21 mouse cellular contexts compared by ENCODE assay signal in genomic region chr14:78117268-78117667, GRCm38 (mm10). TPM values are rescaled to one million over a fixed set of nuclear protein-coding genes. Genes with fewer than 3 reads are reported as not detected.
A peak's percentile ranks its signal among the peaks of the same experiment; 100 is the strongest.
DNase-seq lines count a peak whose midpoint lies in the region; ATAC-seq and TF ChIP-seq lines count a peak whose summit lies in the region.
"Had no signal": no experiment of that assay in that cellular context is flagged by ENCODE, and none has a peak within 500 bp of the region (broad histone marks: within the 10 kb centered on the region; RNA-seq: fewer than 3 reads in every experiment).

No protein-coding gene starts in this region.

- peak; percentile 76 for DNase-seq in forebrain, embryonic 14.5 days (ENCODE audit: low spot score)
- DNase-seq in forebrain, postnatal 0 days = no peak
- DNase-seq in testis, postnatal 10 days (ENCODE audit: low spot score) = no peak
- no peak for DNase-seq in frontal cortex, adult 2 months (ENCODE audit: extremely low spot score in 1 of 2, low spot score in 1 of 2)
- DNase-seq: adrenal gland, adult 2 months; adrenal gland, postnatal 10 days; adrenal gland, postnatal 25 days; cerebellum, adult 11-12 months; cerebellum, adult 2 months; cerebellum, adult 9-10 months; cerebellum, postnatal 10 days; cerebellum, postnatal 25 days had no signal

- ATAC-seq in forebrain, embryonic 14.5 days = peak; percentile 76; the same call in 1 of the 2 replicates
- ATAC-seq in forebrain, postnatal 0 days = no peak
- peak; percentile 85 for ATAC-seq in forebrain, embryonic 16.5 days
- no peak; the same call in 1 of the 2 replicates for ATAC-seq in forebrain, embryonic 12.5 days (ENCODE audit: low FRiP score)

- no peak for TF ChIP-seq CTCF in forebrain, postnatal 0 days (IDR thresholded peaks at IDR 0.05; ENCODE audit: low read depth)
- no peak for TF ChIP-seq CTCF in testis, adult 2 months (IDR thresholded peaks at IDR 0.05; ENCODE audit: control insufficient read depth, insufficient read depth, insufficient replicate concordance, low read depth, low read length)

- no peaks in the 10 kb centered on the region for H3K36me3 ChIP-seq in forebrain, embryonic 14.5 days (ENCODE audit: control insufficient read depth, insufficient read depth, low read length)
- H3K36me3 ChIP-seq in forebrain, postnatal 0 days (ENCODE audit: insufficient read depth) = no peaks in the 10 kb centered on the region
- H3K36me3 ChIP-seq in forebrain, embryonic 16.5 days (ENCODE audit: control insufficient read depth, insufficient read depth) = no peaks in the 10 kb centered on the region
- H3K36me3 ChIP-seq in forebrain, embryonic 12.5 days (replicated peaks) = no peaks in the 10 kb centered on the region
- no peaks in the 10 kb centered on the region for H3K36me3 ChIP-seq in testis, adult 2 months (ENCODE audit: control insufficient read depth, insufficient read depth, low read length)
- H3K36me3 ChIP-seq: embryonic facial prominence, embryonic 10.5 days; embryonic facial prominence, embryonic 12.5 days had no signal

- no peak overlapping the region for H3K9ac ChIP-seq in forebrain, embryonic 14.5 days (ENCODE audit: low read length)
- H3K9ac ChIP-seq in forebrain, postnatal 0 days = no peak overlapping the region
- no peak overlapping the region for H3K9ac ChIP-seq in forebrain, embryonic 16.5 days (replicated peaks; ENCODE audit: low read depth, low read length)
- no peak overlapping the region for H3K9ac ChIP-seq in forebrain, embryonic 12.5 days
- H3K9ac ChIP-seq: embryonic facial prominence, embryonic 12.5 days had no signal

- H3K9me3 ChIP-seq in forebrain, embryonic 14.5 days (replicated peaks; ENCODE audit: control insufficient read depth, low read length) = 0 out of 2 replicates have a peak, but pooled peaks cover 4% of the 10 kb centered on the region
- no peaks in the 10 kb centered on the region for H3K9me3 ChIP-seq in forebrain, postnatal 0 days (ENCODE audit: low read length)
- peaks cover 5% of the 10 kb centered on the region for H3K9me3 ChIP-seq in forebrain, embryonic 16.5 days (ENCODE audit: control insufficient read depth, low read length)
- H3K9me3 ChIP-seq in forebrain, embryonic 12.5 days = no peaks in the 10 kb centered on the region
- H3K9me3 ChIP-seq: embryonic facial prominence, embryonic 12.5 days had no signal

- H3K27me3 ChIP-seq in forebrain, embryonic 14.5 days (replicated peaks; ENCODE audit: control insufficient read depth, insufficient read depth, low read length) = no peaks in the 10 kb centered on the region
- H3K27me3 ChIP-seq in forebrain, postnatal 0 days (ENCODE audit: insufficient read depth, low read length) = no peaks in the 10 kb centered on the region
- H3K27me3 ChIP-seq in forebrain, embryonic 16.5 days (replicated peaks; ENCODE audit: control insufficient read depth, insufficient read depth, low read length) = no peaks in the 10 kb centered on the region
- no peaks in the 10 kb centered on the region; the same call in 1 of the 2 replicates for H3K27me3 ChIP-seq in forebrain, embryonic 12.5 days
- H3K27me3 ChIP-seq in testis, adult 2 months (ENCODE audit: control insufficient read depth, insufficient read depth, low read length) = no peaks in the 10 kb centered on the region
- H3K27me3 ChIP-seq: embryonic facial prominence, embryonic 12.5 days had no signal

- no peak overlapping the region for H3K4me2 ChIP-seq in forebrain, embryonic 14.5 days (ENCODE audit: low read length)
- no peak overlapping the region for H3K4me2 ChIP-seq in forebrain, postnatal 0 days (ENCODE audit: low read depth)
- no peak overlapping the region for H3K4me2 ChIP-seq in forebrain, embryonic 16.5 days (ENCODE audit: low read length)
- no peak overlapping the region for H3K4me2 ChIP-seq in forebrain, embryonic 12.5 days
- H3K4me2 ChIP-seq: embryonic facial prominence, embryonic 12.5 days had no signal

- H3K4me3 ChIP-seq in forebrain, embryonic 14.5 days (ENCODE audit: low read depth, low read length) = no peak overlapping the region
- H3K4me3 ChIP-seq in forebrain, postnatal 0 days (ENCODE audit: low read depth, low read length) = no peak overlapping the region
- no peak overlapping the region for H3K4me3 ChIP-seq in forebrain, embryonic 16.5 days (replicated peaks; ENCODE audit: low read length)
- no peak overlapping the region for H3K4me3 ChIP-seq in forebrain, embryonic 12.5 days (replicated peaks)
- peak overlapping the region; percentile 40; the same call in 1 of the 2 replicates for H3K4me3 ChIP-seq in testis, adult 2 months (ENCODE audit: control insufficient read depth, low read depth, low read length)
- H3K4me3 ChIP-seq: embryonic facial prominence, embryonic 10.5 days; embryonic facial prominence, embryonic 12.5 days had no signal

- H3K4me1 ChIP-seq in forebrain, embryonic 14.5 days (ENCODE audit: control insufficient read depth, insufficient read depth, low read length) = peaks cover 8% of the 10 kb centered on the region
- H3K4me1 ChIP-seq in forebrain, postnatal 0 days (ENCODE audit: insufficient read depth) = no peaks in the 10 kb centered on the region; the same call in 1 of the 2 replicates
- peaks cover 13% of the 10 kb centered on the region for H3K4me1 ChIP-seq in forebrain, embryonic 16.5 days (replicated peaks; ENCODE audit: control insufficient read depth, insufficient read depth, low read length)
- peaks cover 19% of the 10 kb centered on the region for H3K4me1 ChIP-seq in forebrain, embryonic 12.5 days
- H3K4me1 ChIP-seq in testis, adult 2 months (ENCODE audit: control insufficient read depth, insufficient read depth, low read length) = peaks cover 4% of the 10 kb centered on the region
- H3K4me1 ChIP-seq: embryonic facial prominence, embryonic 12.5 days had no signal

- 23% methylated on average over 2 of the region's 2 CpGs for WGBS in forebrain, embryonic 14.5 days
- WGBS in forebrain, postnatal 0 days = 22% methylated on average over 2 of the region's 2 CpGs
- 24% methylated on average over 2 of the region's 2 CpGs for WGBS in forebrain, embryonic 16.5 days
- WGBS in forebrain, embryonic 12.5 days = 50% methylated on average over 2 of the region's 2 CpGs

- H3K27ac ChIP-seq in forebrain, embryonic 14.5 days (ENCODE audit: low read depth, low read length) = no peak overlapping the region
- no peak overlapping the region for H3K27ac ChIP-seq in forebrain, postnatal 0 days (ENCODE audit: low read depth, low read length)
- no peak overlapping the region for H3K27ac ChIP-seq in forebrain, embryonic 16.5 days (ENCODE audit: low read length)
- H3K27ac ChIP-seq in forebrain, embryonic 12.5 days = no peak overlapping the region
- H3K27ac ChIP-seq in testis, adult 2 months (ENCODE audit: control insufficient read depth, insufficient read depth, low read depth, low read length) = no peak overlapping the region
- H3K27ac ChIP-seq: embryonic facial prominence, embryonic 10.5 days; embryonic facial prominence, embryonic 12.5 days had no signal

- no peak for TF ChIP-seq POLR2A in testis, adult 2 months (IDR thresholded peaks at IDR 0.05; ENCODE audit: control insufficient read depth, low read depth, low read length)

RNA-seq across cellular contexts. Expression of gene Fam216b, which starts 28.5 kb away (rescaled TPM):
- 0.44 and 0.49 TPM in 2 replicates for polyA plus RNA-seq in forebrain, embryonic 14.5 days (2014; fragmentation: Nextera tagmentation; extraction: Ambion mirVana)
- 2.6 and 4.5 TPM in 2 replicates for total RNA-seq in forebrain, postnatal 0 days (2014; rRNA removed)
- 2.6 and 3.8 TPM in 2 replicates for polyA plus RNA-seq in forebrain, postnatal 0 days (2015; fragmentation: Nextera tagmentation; extraction: Ambion mirVana)
- polyA plus RNA-seq in forebrain, embryonic 16.5 days (2015; fragmentation: Nextera tagmentation; extraction: Ambion mirVana) = 0.30 and 0.53 TPM in 2 replicates
- polyA plus RNA-seq in forebrain, embryonic 12.5 days (2016; fragmentation: Nextera tagmentation; extraction: Ambion mirVana) = not detected in 2 replicates
- not detected in 2 replicates for polyA plus RNA-seq in testis, adult 2 months (2012; rRNA removed)
- 0.12 and 0.32 TPM in 2 replicates for polyA plus RNA-seq in frontal cortex, adult 2 months (2012; rRNA removed)
- total RNA-seq: adrenal gland, adult 2 months; adrenal gland, postnatal 10 days; adrenal gland, postnatal 25 days; adrenal gland, postnatal 4 days; ES-E14; MEL had no signal
- polyA plus RNA-seq: adrenal gland, adult 2 months; C2C12; embryonic facial prominence, embryonic 10.5 days; embryonic facial prominence, embryonic 12.5 days had no signal

Comparison
In these comparisons a context has a peak if more than half of its experiments do, and no peak if none do; other contexts are left out.
1. ATAC-seq: peak in forebrain, embryonic 14.5 days (single experiment) and forebrain, embryonic 16.5 days (single experiment); none in forebrain, postnatal 0 days (single experiment) and forebrain, embryonic 12.5 days (single experiment).